Mouse (Mus musculus) forebrain, embryonic 16.5 days (tissue): ENCODE measurements around the gene Fth1. TPM values are rescaled to one million over a fixed set of nuclear protein-coding genes. Genes with fewer than 3 reads are reported as not detected.

Source experiments
- ATAC-seq: fragments of 200-750 bp; cut with Nextera tagmentation; 2 replicates; pipeline ENCODE4 v1.8.0; 2017; ENCODE audit warnings: mild to moderate bottlenecking, moderate library complexity
- H3K27ac ChIP-seq: fragments of 300-500 bp; sonication (generic); 2 replicates; pipeline ENCODE4 v1.5.1; 2014; ENCODE audit warnings: low read length, control low read depth
- H3K27me3 ChIP-seq: fragments of 300-500 bp; sonication (generic); replicated peaks from 2 replicates; pipeline ENCODE4 v1.6.1; 2014; ENCODE audit warnings: low read length; ENCODE audit not compliant: control insufficient read depth, insufficient read depth
- H3K36me3 ChIP-seq: fragments of 300-500 bp; sonication (generic); 2 replicates; pipeline ENCODE4 v1.6.1; 2014; ENCODE audit not compliant: control insufficient read depth, insufficient read depth
- H3K4me1 ChIP-seq: fragments of 300-500 bp; sonication (generic); replicated peaks from 2 replicates; pipeline ENCODE4 v1.6.1; 2014; ENCODE audit warnings: low read length; ENCODE audit not compliant: control insufficient read depth, insufficient read depth
- H3K4me2 ChIP-seq: fragments of 300-500 bp; sonication (generic); 2 replicates; pipeline ENCODE4 v1.6.1; 2014; ENCODE audit warnings: mild to moderate bottlenecking, low read length, control low read depth
- H3K4me3 ChIP-seq: fragments of 300-500 bp; sonication (generic); replicated peaks from 2 replicates; pipeline ENCODE4 v1.5.1; 2014; ENCODE audit warnings: mild to moderate bottlenecking, low read length, control low read depth
- H3K9ac ChIP-seq: fragments of 300-500 bp; sonication (generic); replicated peaks from 2 replicates; pipeline ENCODE4 v1.6.1; 2014; ENCODE audit warnings: low read depth, low read length, control low read depth
- H3K9me3 ChIP-seq: fragments of 300-500 bp; sonication (generic); 2 replicates; pipeline ENCODE4 v1.6.1; 2016; ENCODE audit warnings: low read length; ENCODE audit not compliant: control insufficient read depth
- WGBS: fragments of 180-500 bp; shearing (Covaris S2); extraction: QIAGEN DNeasy Blood & Tissue Kit; methylation state at CpG from one replicate; pipeline ENCODE4 v1.1.7; 2014; 5-methylcytosine and 5-hydroxymethylcytosine counted together
- polyA plus RNA-seq: library from polyadenylated mRNA; unstranded; fragments of >200 nt; fragmentation: Nextera tagmentation; extraction: Ambion mirVana; gene quantifications from 2 replicates; pipeline ENCODE4 v1.2.1, GENCODE M21; 2015

Gene Fth1
- polyA plus RNA-seq, 1 experiment from 2014 or later, result 1,497 TPM

- WGBS, result 14% methylated on average over 8 of the region's 8 CpGs
- Histone ChIP-seq H3K36me3 (no peaks in the 10 kb centered on the region), H3K9me3 (no peaks in the 10 kb centered on the region), H3K27me3 (no peaks in the 10 kb centered on the region), H3K27ac (no peak overlapping the region), H3K4me2 (no peak overlapping the region), H3K4me1 (peaks cover 10% of the 10 kb centered on the region), H3K4me3 (no peak overlapping the region), H3K9ac (no peak overlapping the region)
- ATAC-seq, result peak; percentile 63
Observed at GRCm38 (mm10) chr19:10025169-10025875, 44.9 kb downstream of the Fth1 start.

- Histone ChIP-seq H3K27me3 (no peaks in the 10 kb centered on the region), H3K4me2 (no peak overlapping the region), H3K4me1 (peaks cover 10% of the 10 kb centered on the region), H3K4me3 (no peak overlapping the region), H3K9ac (no peak overlapping the region), H3K27ac (no peak overlapping the region), H3K9me3 (no peaks in the 10 kb centered on the region), H3K36me3 (no peaks in the 10 kb centered on the region)
- 84% methylated on average over 2 of the region's 2 CpGs for WGBS
- ATAC-seq, result no peak
Observed at GRCm38 (mm10) chr19:10029746-10030145, 49.3 kb downstream of the Fth1 start.

- Histone ChIP-seq H3K36me3 (no peaks in the 10 kb centered on the region), H3K4me2 (no peak overlapping the region), H3K27ac (no peak overlapping the region), H3K4me1 (no peaks in the 10 kb centered on the region; the same call in 1 of the 2 replicates), H3K9ac (no peak overlapping the region), H3K27me3 (no peaks in the 10 kb centered on the region), H3K4me3 (no peak overlapping the region), H3K9me3 (no peaks in the 10 kb centered on the region)
- 27% methylated on average over 8 of the region's 8 CpGs for WGBS
- ATAC-seq, result peak; percentile 54; the same call in 1 of the 2 replicates
Observed at GRCm38 (mm10) chr19:10033211-10033973, 53.0 kb downstream of the Fth1 start.

- ATAC-seq, result no peak
- no peak overlapping the region for H3K9ac ChIP-seq
Observed at GRCm38 (mm10) chr19:10034356-10034755, 54.0 kb downstream of the Fth1 start.

More at GRCm38 (mm10) chr19:10034356-10034755, 54.0 kb downstream of the Fth1 start:
- Histone ChIP-seq H3K9me3 (no peaks in the 10 kb centered on the region), H3K4me2 (no peak overlapping the region), H3K27me3 (no peaks in the 10 kb centered on the region), H3K36me3 (no peaks in the 10 kb centered on the region), H3K4me1 (peaks cover 5% of the 10 kb centered on the region; the same call in 1 of the 2 replicates), H3K27ac (no peak overlapping the region), H3K4me3 (no peak overlapping the region)
- 88% methylated on average over 5 of the region's 5 CpGs for WGBS

Other genes with a start within 250 kb of the Fth1 start
- gene Scgb2a2, start 133.0 kb upstream of the Fth1 start, polyA plus RNA-seq, result not detected in 2 replicates
- 43.0 and 48.6 TPM in 2 replicates for gene Incenp, start 81.0 kb upstream of the Fth1 start, polyA plus RNA-seq
- gene Best1, start 21.0 kb downstream of the Fth1 start, polyA plus RNA-seq, result 1.2 and 1.5 TPM in 2 replicates
- gene Rab3il1, start 21.1 kb downstream of the Fth1 start, polyA plus RNA-seq, result 18.0 and 18.4 TPM in 2 replicates
- 14.1 and 20.9 TPM in 2 replicates for gene Fads3, start 61.0 kb downstream of the Fth1 start, polyA plus RNA-seq
- 171 and 173 TPM in 2 replicates for gene Fads2, start 121.1 kb downstream of the Fth1 start, polyA plus RNA-seq
- 171 and 179 TPM in 2 replicates for gene Fads1, start 202.3 kb downstream of the Fth1 start, polyA plus RNA-seq
- 324 and 352 TPM in 2 replicates for gene Tmem258, start 223.4 kb downstream of the Fth1 start, polyA plus RNA-seq
- 47.4 and 48.9 TPM in 2 replicates for gene Fen1, start 223.6 kb downstream of the Fth1 start, polyA plus RNA-seq